Mouse (Mus musculus): ENCODE results near the gene Actr1b.

Gene Actr1b

DNA sequence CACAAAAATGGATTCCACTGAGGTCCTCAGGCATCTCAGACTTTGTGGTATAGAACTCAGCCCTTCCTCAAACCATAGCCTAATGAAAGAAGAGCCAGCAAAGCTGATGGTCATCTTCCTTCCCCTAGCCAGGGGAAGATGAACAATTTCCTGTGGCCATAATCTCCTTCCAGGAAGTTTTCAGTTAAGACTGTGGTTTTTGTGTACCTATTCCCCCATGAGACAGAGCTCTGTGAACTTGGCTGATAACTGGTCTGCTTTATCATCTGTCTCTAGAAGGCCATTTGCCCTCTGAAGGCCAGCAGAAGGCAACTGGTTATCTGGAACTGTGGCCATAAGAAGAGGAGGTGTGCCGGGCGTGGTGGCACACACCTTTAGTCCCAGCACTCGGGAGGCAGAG is 58.0 kb downstream of the Actr1b start:
- no peak for DNase-seq (ENCODE audit: low read depth, low spot score)

DNA sequence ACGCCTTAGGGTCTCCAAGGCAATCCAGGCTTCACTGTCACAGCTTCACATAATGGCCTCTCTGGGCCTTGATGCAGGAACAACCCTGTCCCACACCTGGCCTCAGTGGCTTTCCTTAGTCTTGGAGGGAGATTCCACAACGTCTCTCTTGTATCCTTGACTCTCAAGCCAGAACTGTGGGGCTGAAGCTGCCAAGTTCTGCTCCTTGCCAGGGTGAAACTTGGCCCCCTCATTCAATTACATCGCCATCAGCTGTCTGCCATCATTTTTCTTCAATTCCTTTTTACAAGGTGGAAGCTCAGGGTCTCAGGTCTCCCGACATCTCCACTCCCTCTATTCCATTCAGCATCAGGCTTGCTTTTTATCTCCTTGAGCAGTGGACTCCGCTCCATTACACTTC is 59.2 kb downstream of the Actr1b start:
- DNase-seq (ENCODE audit: low read depth, low spot score) = no peak
